Mouse (Mus musculus) kidney, adult 2 months (tissue): ENCODE results near the gene Cox5b. TPM values are rescaled to one million over a fixed set of nuclear protein-coding genes. Genes with fewer than 3 reads are reported as not detected.

Experiments
- DNase-seq: peaks from one replicate; pipeline ENCODE4 v3.0.0; 2021
- H3K27ac ChIP-seq: fragments of 200-500 bp; 2 replicates; pipeline ENCODE4 v1.5.1; 2012; ENCODE audit warnings: low read depth, low read length, control low read depth, inconsistent platforms; ENCODE audit not compliant: insufficient read depth
- H3K27me3 ChIP-seq: fragments of 200-500 bp; replicated peaks from 2 replicates; pipeline ENCODE4 v1.6.1; 2012; ENCODE audit warnings: mild to moderate bottlenecking, moderate library complexity, low read length, inconsistent platforms; ENCODE audit not compliant: control insufficient read depth, insufficient read depth
- H3K36me3 ChIP-seq: fragments of 200-500 bp; 2 replicates; pipeline ENCODE4 v1.6.1; 2012; ENCODE audit warnings: mild to moderate bottlenecking, moderate library complexity, low read length, inconsistent platforms; ENCODE audit not compliant: control insufficient read depth, insufficient read depth
- H3K4me1 ChIP-seq: fragments of 200-500 bp; 2 replicates; pipeline ENCODE4 v1.6.1; 2011; ENCODE audit warnings: low read length; ENCODE audit not compliant: control insufficient read depth, insufficient read depth
- H3K4me3 ChIP-seq: fragments of 200-500 bp; 2 replicates; pipeline ENCODE4 v1.5.1; 2011; ENCODE audit warnings: mild to moderate bottlenecking, low read depth, low read length, control low read depth; ENCODE audit not compliant: insufficient read depth
- CTCF ChIP-seq: fragments of 200-500 bp; conservative IDR thresholded peaks from 2 replicates; pipeline ENCODE4 v1.5.1; 2011; ENCODE audit warnings: low read depth, mild to moderate bottlenecking, control low read depth, low read length, moderate library complexity, mixed read lengths; ENCODE audit not compliant: insufficient read depth, insufficient read length
- POLR2A ChIP-seq: fragments of 200-500 bp; IDR thresholded peaks from one replicate; pipeline ENCODE4 v1.6.1; 2011; ENCODE audit warnings: low read depth, low read length, control low read depth
- WGBS: fragments of 180-500 bp; shearing (Covaris S2); methylation state at CpG from one replicate; pipeline ENCODE4 v1.1.7; 2018; 5-methylcytosine and 5-hydroxymethylcytosine counted together
- polyA plus RNA-seq: library from polyadenylated mRNA; depleted of rRNA; stranded (reverse); fragments of >200 nt; gene quantifications from 2 replicates; pipeline ENCODE4 v1.2.3, GENCODE M21; 2012

Gene Cox5b
- polyA plus RNA-seq, 1 experiment = 1,565 TPM

DNA sequence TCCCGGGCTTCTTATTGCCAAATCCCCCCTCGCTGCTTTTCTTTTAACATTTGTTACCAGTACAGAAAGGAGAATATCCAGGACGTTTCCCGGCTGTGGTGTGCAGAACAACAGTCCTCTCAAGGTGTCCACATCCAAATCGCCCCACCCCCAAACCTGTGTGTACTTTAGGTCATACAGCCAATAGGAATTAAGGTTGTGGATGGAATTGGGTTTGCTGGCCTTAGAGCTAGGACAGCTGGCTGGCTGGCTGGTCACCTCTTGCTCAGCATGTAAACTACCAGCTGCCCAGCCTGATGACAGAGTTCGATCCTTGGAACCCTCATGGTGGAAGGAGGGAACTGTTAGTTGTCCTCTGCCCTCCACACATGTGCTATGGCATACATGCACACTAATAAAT is 3.6 kb downstream of the Cox5b start:
- H3K4me3 ChIP-seq = no peak overlapping the region
- no peaks in the 10 kb centered on the region for H3K27me3 ChIP-seq
- 86% methylated on average over 6 of the region's 6 CpGs for WGBS
- H3K36me3 ChIP-seq = no peaks in the 10 kb centered on the region
- H3K27ac ChIP-seq = no peak overlapping the region
- TF ChIP-seq CTCF (no peak), POLR2A (no peak)
- DNase-seq = no peak
- peaks cover 3% of the 10 kb centered on the region; the same call in 1 of the 2 replicates for H3K4me1 ChIP-seq

GRCm38 (mm10) chr1:36696411-36696810 is 5.2 kb downstream of the Cox5b start:
- no peak for TF ChIP-seq POLR2A
- no peak for TF ChIP-seq CTCF
- Histone ChIP-seq H3K36me3 (0 out of 2 replicates have a peak, but pooled peaks cover 2% of the 10 kb centered on the region), H3K27me3 (no peaks in the 10 kb centered on the region), H3K4me1 (no peaks in the 10 kb centered on the region), H3K27ac (no peak overlapping the region), H3K4me3 (no peak overlapping the region)
- DNase-seq = no peak
- 49% methylated on average over 6 of the region's 6 CpGs for WGBS

DNA sequence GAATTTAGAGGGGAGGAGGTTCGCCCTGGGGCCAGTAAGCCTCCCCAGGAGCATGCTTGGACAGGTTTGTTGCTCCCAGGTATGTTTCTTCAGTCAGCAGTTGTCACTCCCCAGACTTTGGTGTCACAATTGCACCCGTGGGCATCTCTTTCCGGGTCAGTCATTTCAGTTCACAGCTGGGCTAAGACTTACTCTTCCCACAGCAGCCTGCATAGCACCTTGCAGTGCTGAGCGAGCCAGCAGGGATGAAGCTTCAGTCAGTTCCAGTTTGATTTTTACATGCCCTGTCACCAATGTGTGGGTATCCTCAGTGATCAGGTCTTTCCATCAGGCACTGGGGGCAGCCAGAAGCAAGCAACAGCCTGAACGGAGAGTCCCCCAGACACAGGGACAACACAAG is 5.8 kb downstream of the Cox5b start:
- Histone ChIP-seq H3K27ac (no peak overlapping the region), H3K4me1 (no peaks in the 10 kb centered on the region), H3K27me3 (no peaks in the 10 kb centered on the region), H3K36me3 (peaks cover 4% of the 10 kb centered on the region; the same call in 1 of the 2 replicates), H3K4me3 (no peak overlapping the region)
- no peak for DNase-seq
- 52% methylated on average over 5 of the region's 5 CpGs for WGBS
- TF ChIP-seq POLR2A (no peak), CTCF (no peak)

- no peak for TF ChIP-seq CTCF
- TF ChIP-seq POLR2A = no peak
- peaks cover 11% of the 10 kb centered on the region for H3K4me1 ChIP-seq
- H3K4me3 ChIP-seq = no peak overlapping the region
- no peaks in the 10 kb centered on the region for H3K27me3 ChIP-seq
- 84% methylated on average over 2 of the region's 2 CpGs for WGBS
- H3K27ac ChIP-seq = no peak overlapping the region
- H3K36me3 ChIP-seq = no peaks in the 10 kb centered on the region
- DNase-seq = no peak
Observed at GRCm38 (mm10) chr1:36707166-36707565, 15.9 kb downstream of the Cox5b start.

DNA sequence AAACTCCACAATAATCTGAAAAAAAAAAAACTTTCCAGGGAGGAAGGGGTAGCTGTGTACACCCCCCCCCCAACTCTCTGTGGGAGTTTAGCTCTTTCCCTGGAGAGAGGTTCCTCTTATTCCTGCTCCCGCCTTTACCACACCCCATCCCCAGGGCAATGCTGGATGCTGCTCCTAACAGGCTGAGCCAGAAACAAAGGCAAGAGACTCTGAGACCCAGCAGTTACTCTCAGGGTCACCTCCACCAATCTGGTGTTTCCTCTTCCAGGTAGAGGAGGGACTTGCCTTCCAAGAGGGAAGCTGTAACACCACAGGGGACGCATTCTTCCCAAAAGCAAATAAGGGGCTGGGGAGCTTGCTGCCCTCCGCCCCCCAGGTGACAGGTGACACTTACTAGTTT is 16.5 kb downstream of the Cox5b start:
- no peak overlapping the region for H3K4me3 ChIP-seq
- H3K27ac ChIP-seq = no peak overlapping the region
- TF ChIP-seq POLR2A (no peak), CTCF (no peak)
- peaks cover 11% of the 10 kb centered on the region for H3K4me1 ChIP-seq
- no peaks in the 10 kb centered on the region for H3K27me3 ChIP-seq
- DNase-seq = no peak
- WGBS = 68% methylated on average over 3 of the region's 3 CpGs
- H3K36me3 ChIP-seq = no peaks in the 10 kb centered on the region

DNA sequence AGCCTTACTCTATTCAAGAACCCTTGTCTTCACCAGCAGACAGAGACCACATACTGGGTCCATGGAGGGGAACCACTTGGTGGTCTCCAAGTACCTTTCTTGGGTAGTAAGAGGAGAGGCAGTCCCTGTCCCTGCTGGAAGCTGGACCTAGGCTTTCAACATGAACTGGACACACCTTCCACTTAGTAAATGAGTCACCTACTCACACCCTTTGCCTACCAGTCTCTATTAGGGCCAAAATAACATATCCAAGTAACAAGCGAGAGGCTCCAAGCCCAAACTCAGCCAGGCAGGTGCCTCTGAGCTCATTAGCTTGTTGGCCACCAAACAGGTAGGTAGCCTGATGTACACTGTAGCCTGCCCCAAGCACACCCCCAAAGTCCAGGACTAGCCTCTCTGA is 17.4 kb downstream of the Cox5b start:
- DNase-seq = peak; percentile 45
- Histone ChIP-seq H3K36me3 (no peaks in the 10 kb centered on the region), H3K4me3 (peak overlapping the region; percentile 96; the same call in 1 of the 2 replicates), H3K4me1 (peaks cover 11% of the 10 kb centered on the region), H3K27me3 (no peaks in the 10 kb centered on the region), H3K27ac (no peak overlapping the region)
- TF ChIP-seq POLR2A (no peak), CTCF (no peak)
- 33% methylated on average over 1 of the region's 1 CpGs for WGBS

GRCm38 (mm10) chr1:36709055-36709853 is 18.0 kb downstream of the Cox5b start:
- peak; percentile 43 for DNase-seq
- WGBS = 1% methylated on average over 33 of the region's 33 CpGs
- peak overlapping the region; percentile 42 for H3K27ac ChIP-seq
- TF ChIP-seq POLR2A = no peak
- peak; percentile 41; the same call in 1 of the 2 replicates for TF ChIP-seq CTCF
- H3K36me3 ChIP-seq = no peaks in the 10 kb centered on the region
- H3K4me1 ChIP-seq = peaks cover 11% of the 10 kb centered on the region
- peak overlapping the region; percentile 96 for H3K4me3 ChIP-seq
- no peaks in the 10 kb centered on the region for H3K27me3 ChIP-seq
